ENCODE assay signal across 16 mouse cellular contexts in genomic region chr1:20605489-20605888, GRCm38 (mm10). TPM values are rescaled to one million over a fixed set of nuclear protein-coding genes. Genes with fewer than 3 reads are reported as not detected.
"Had no signal": no experiment of that assay in that cellular context is flagged by ENCODE, and none has a peak within 500 bp of the region (broad histone marks: within the 10 kb centered on the region; RNA-seq: fewer than 3 reads in every experiment).

No protein-coding gene starts in this region.

- H3K4me1 ChIP-seq: limb, embryonic 15.5 days; liver, embryonic 12.5 days; neural tube, embryonic 12.5 days had no signal

- H3K9me3 ChIP-seq: limb, embryonic 15.5 days; liver, embryonic 12.5 days; neural tube, embryonic 12.5 days had no signal

- H3K27me3 ChIP-seq: limb, embryonic 15.5 days; liver, embryonic 12.5 days; neural tube, embryonic 12.5 days had no signal

- ATAC-seq: intestine, embryonic 16.5 days; liver, embryonic 12.5 days had no signal

- DNase-seq: layer of hippocampus, adult 9-11 months; layer of hippocampus, postnatal 36 days; lung, embryonic 14.5 days; lung, postnatal 10 days; lung, postnatal 4 days; right cerebral cortex, postnatal 4 days; spleen, adult 18-20 months; thymus, adult 18-20 months; thymus, postnatal 14 days had no signal

- H3K27ac ChIP-seq: limb, embryonic 15.5 days; liver, embryonic 12.5 days; neural tube, embryonic 12.5 days had no signal

- H3K36me3 ChIP-seq: limb, embryonic 15.5 days; liver, embryonic 12.5 days; neural tube, embryonic 12.5 days had no signal

- H3K9ac ChIP-seq: limb, embryonic 15.5 days; liver, embryonic 12.5 days; lung, embryonic 14.5 days; neural tube, embryonic 12.5 days had no signal

- H3K4me2 ChIP-seq: limb, embryonic 15.5 days; liver, embryonic 12.5 days; lung, embryonic 14.5 days; midbrain, embryonic 11.5 days; neural tube, embryonic 12.5 days had no signal

- H3K4me3 ChIP-seq: limb, embryonic 15.5 days; liver, embryonic 12.5 days; myocyte; neural tube, embryonic 12.5 days had no signal

RNA-seq across cellular contexts. Expression of gene Pkhd1, which starts 12.4 kb away (rescaled TPM):
- polyA plus RNA-seq: limb, embryonic 11.5 days; midbrain, embryonic 11.5 days had no signal
